Mouse (Mus musculus) heart, adult 2 months (tissue): Measurements from ENCODE around the gene Ces2a. TPM values are rescaled to one million over a fixed set of nuclear protein-coding genes. Genes with fewer than 3 reads are reported as not detected.

Experiments used
- DNase-seq, 2 experiments: peaks; one replicate each; pipeline ENCODE4 v3.0.0; 2021
- H3K27ac ChIP-seq: fragments of 200-600 bp; 2 replicates; pipeline ENCODE4 v1.8.1; 2022
- H3K27me3 ChIP-seq: fragments of 200-500 bp; 2 replicates; pipeline ENCODE4 v1.6.1; 2012; ENCODE audit warnings: mild to moderate bottlenecking, low read length, inconsistent platforms, mixed read lengths; ENCODE audit not compliant: control insufficient read depth, insufficient read depth
- H3K36me3 ChIP-seq: fragments of 200-500 bp; 2 replicates; pipeline ENCODE4 v1.6.1; 2012; ENCODE audit warnings: low read length, inconsistent platforms; ENCODE audit not compliant: control insufficient read depth, insufficient read depth
- H3K4me1 ChIP-seq: fragments of 200-500 bp; 2 replicates; pipeline ENCODE4 v1.6.1; 2011; ENCODE audit warnings: low read length; ENCODE audit not compliant: control insufficient read depth, insufficient read depth
- H3K4me3 ChIP-seq: fragments of 200-600 bp; 2 replicates; pipeline ENCODE4 v1.8.1; 2022
- H3K79me2 ChIP-seq: fragments of 200-500 bp; replicated peaks from 2 replicates; pipeline ENCODE4 v1.6.1; 2012; ENCODE audit warnings: mild to moderate bottlenecking, inconsistent platforms, low read length, moderate library complexity, mixed read lengths; ENCODE audit not compliant: control insufficient read depth, insufficient read depth
- H3K9ac ChIP-seq: fragments of 200-500 bp; 2 replicates; pipeline ENCODE4 v1.6.1; 2012; ENCODE audit warnings: low read depth, mild to moderate bottlenecking, control low read depth, inconsistent platforms, low read length, mixed read lengths
- CTCF ChIP-seq: fragments of 200-600 bp; IDR thresholded peaks from 2 replicates; pipeline ENCODE4 v1.8.1; 2022; ENCODE audit warnings: antibody characterized with exemption, mild to moderate bottlenecking, moderate library complexity
- EP300 ChIP-seq: fragments of 200-500 bp; IDR thresholded peaks from 2 replicates; pipeline ENCODE4 v1.6.1; 2011; ENCODE audit warnings: low read depth, low read length, control low read depth; ENCODE audit not compliant: insufficient read depth
- POLR2A ChIP-seq: fragments of 200-500 bp; IDR thresholded peaks from 2 replicates; pipeline ENCODE4 v1.6.1; 2011; ENCODE audit warnings: mild to moderate bottlenecking, low read depth, low read length, control low read depth; ENCODE audit not compliant: insufficient read depth
- WGBS: fragments of 180-500 bp; shearing (Covaris S2); methylation state at CpG from one replicate; pipeline ENCODE4 v1.1.7; 2018; 5-methylcytosine and 5-hydroxymethylcytosine counted together
- intact Hi-C: fragments of 180-260 bp; cut with DNase I; formaldehyde crosslinking; loops from one replicate; pipeline ENCODE4 v1.15.1; 2025
- polyA plus RNA-seq: library from polyadenylated mRNA; depleted of rRNA; stranded (reverse); fragments of >200 nt; gene quantifications from 2 replicates; pipeline ENCODE4 v1.2.3, GENCODE M21; 2012
- total RNA-seq, 2 experiments: library from RNA; stranded (reverse); gene quantifications; 2 replicates each; pipeline ENCODE4 v1.2.3; 2021

Gene Ces2a
- total and polyA plus RNA-seq, 3 experiments, result not detected

DNA sequence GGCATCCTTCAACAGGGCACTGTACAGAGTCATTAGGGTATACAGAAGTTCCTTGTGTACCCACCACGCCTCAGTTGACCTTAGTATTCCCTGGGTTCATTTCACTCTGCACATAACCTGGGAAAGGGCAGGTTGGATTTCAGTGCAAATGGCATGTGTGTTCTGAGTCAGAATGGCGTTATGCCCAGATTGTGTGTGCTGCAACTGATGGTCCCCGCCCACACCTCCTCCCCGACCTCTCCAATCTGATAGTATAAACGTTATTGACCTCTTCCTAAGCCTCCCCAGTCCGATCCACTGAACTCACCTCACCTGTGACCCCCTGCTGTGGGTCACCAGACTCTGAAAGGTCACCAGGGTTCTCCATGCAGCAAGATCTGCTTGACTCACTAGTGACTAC lies 1.8 kb upstream of the Ces2a start:
- Histone ChIP-seq H3K4me3 (no peak overlapping the region), H3K4me1 (no peaks in the 10 kb centered on the region), H3K27me3 (no peaks in the 10 kb centered on the region), H3K27ac (no peak overlapping the region), H3K9ac (no peak overlapping the region), H3K79me2 (no peaks in the 10 kb centered on the region), H3K36me3 (no peaks in the 10 kb centered on the region)
- intact Hi-C loops, result no loop called here
- 48% methylated on average over 6 of the region's 6 CpGs for WGBS
- DNase-seq, result no peak
- no peak for TF ChIP-seq CTCF
- no peak for TF ChIP-seq POLR2A
- no peak for TF ChIP-seq EP300

DNA sequence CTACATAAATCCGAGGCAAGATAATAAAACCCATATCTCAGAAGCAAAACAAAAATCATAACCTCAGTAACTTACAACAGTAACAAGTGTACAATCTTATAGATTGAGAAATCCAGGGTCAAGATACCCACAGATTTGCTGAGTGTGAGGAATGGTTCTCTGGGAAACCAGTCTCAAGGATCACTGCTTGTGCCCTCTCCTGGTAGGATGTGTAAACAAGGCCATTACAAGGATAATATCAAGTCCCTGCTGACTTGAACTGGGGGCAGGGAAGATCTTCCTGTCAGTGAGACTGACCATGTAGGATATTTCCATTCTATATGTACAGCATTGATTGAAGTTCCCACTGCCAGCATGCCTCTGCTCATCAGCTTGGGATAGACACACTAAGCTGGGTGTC lies 8.2 kb downstream of the Ces2a start:
- WGBS, result 78% methylated on average over 1 of the region's 1 CpGs
- intact Hi-C loops, result no loop called here
- no peak for DNase-seq
- H3K36me3 ChIP-seq, result no peaks in the 10 kb centered on the region
- no peak overlapping the region for H3K4me3 ChIP-seq
- no peaks in the 10 kb centered on the region for H3K79me2 ChIP-seq
- H3K27ac ChIP-seq, result no peak overlapping the region
- no peaks in the 10 kb centered on the region for H3K27me3 ChIP-seq
- no peak for TF ChIP-seq EP300
- TF ChIP-seq CTCF, result 0 out of 2 replicates have a peak, but pooled peaks have one; percentile 3
- no peak overlapping the region for H3K9ac ChIP-seq
- H3K4me1 ChIP-seq, result no peaks in the 10 kb centered on the region

DNA sequence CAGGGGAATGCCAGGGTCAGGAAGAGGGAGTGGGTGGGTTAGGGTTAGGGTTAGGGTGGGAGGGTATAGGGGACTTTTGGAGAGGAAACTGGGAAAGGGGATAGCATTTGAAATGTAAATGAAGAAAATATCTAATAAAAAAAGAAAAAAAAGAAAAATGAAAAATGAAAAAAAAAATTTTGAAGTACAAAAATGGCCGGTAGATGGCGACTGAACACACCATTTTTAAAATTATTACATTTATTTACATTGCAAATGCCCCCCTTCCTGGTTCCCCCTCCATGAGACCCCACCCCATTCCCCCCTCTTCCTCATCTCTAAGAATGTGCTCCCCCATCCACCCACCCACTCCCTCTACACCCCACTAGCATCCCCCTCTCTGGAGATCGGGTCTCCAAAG lies 9.6 kb downstream of the Ces2a start:
- Histone ChIP-seq H3K9ac (no peak overlapping the region), H3K36me3 (no peaks in the 10 kb centered on the region), H3K79me2 (no peaks in the 10 kb centered on the region), H3K27me3 (no peaks in the 10 kb centered on the region), H3K4me3 (no peak overlapping the region), H3K4me1 (no peaks in the 10 kb centered on the region), H3K27ac (no peak overlapping the region)
- TF ChIP-seq EP300 (no peak), POLR2A (no peak), CTCF (peak; percentile 38)
- WGBS, result 75% methylated on average over 3 of the region's 3 CpGs
- DNase-seq, result no peak
- intact Hi-C loops, result no loop called here

DNA sequence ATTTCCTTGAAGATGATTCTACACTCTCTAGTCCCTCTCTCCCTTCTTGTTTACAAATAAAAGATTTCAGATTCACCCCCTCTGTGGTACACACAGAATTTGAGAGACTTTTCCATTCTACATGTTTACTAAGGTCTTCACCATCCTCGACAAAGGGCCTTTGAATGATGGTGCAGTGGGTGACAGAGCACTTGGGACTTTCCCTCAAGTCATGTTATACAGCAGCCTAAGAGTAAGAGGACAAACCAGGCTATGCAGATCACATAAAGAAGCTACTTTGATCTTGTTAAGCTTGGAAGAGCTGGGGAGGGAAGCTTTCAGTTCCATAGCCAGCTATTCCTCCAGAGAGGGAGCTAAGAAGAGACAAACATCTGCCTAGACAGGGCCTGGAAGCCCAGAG lies 19.0 kb downstream of the Ces2a start:
- H3K27ac ChIP-seq, result no peak overlapping the region
- H3K4me3 ChIP-seq, result no peak overlapping the region
- no peak for DNase-seq
- WGBS, result 61% methylated on average over 1 of the region's 1 CpGs
- no peaks in the 10 kb centered on the region for H3K4me1 ChIP-seq
- intact Hi-C loops, result no loop called here
- H3K9ac ChIP-seq, result no peak overlapping the region
- TF ChIP-seq CTCF, result no peak
- TF ChIP-seq POLR2A, result no peak
- H3K27me3 ChIP-seq, result no peaks in the 10 kb centered on the region
- no peaks in the 10 kb centered on the region for H3K36me3 ChIP-seq
- no peaks in the 10 kb centered on the region for H3K79me2 ChIP-seq

DNA sequence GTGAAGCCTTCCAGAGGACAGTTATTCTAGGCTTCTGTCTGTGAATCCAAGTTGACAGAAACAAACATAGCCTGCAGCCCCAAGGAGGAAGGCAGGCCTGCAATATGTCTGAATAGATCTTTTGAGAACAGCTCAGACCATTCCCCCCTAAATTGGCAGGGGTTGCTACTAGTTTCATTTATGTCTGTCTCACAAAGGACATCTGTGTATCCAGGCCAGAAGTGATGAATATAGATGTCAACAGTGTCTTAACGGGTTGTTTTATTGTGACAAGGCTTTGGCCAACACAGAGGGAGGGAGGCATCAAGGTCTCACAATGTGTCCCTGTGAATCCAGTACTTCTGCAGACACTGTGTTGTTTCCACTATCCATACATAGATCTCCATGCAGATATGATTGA lies 23.8 kb downstream of the Ces2a start:
- no peak overlapping the region for H3K4me3 ChIP-seq
- WGBS, result 29% methylated on average over 1 of the region's 1 CpGs
- DNase-seq, result no peak
- no peaks in the 10 kb centered on the region for H3K4me1 ChIP-seq
- TF ChIP-seq POLR2A, result no peak
- no peak for TF ChIP-seq CTCF
- TF ChIP-seq EP300, result no peak
- intact Hi-C loops, result no loop called here
- no peaks in the 10 kb centered on the region for H3K27me3 ChIP-seq
- no peaks in the 10 kb centered on the region for H3K36me3 ChIP-seq
- no peak overlapping the region for H3K27ac ChIP-seq
- H3K9ac ChIP-seq, result no peak overlapping the region
- H3K79me2 ChIP-seq, result no peaks in the 10 kb centered on the region

DNA sequence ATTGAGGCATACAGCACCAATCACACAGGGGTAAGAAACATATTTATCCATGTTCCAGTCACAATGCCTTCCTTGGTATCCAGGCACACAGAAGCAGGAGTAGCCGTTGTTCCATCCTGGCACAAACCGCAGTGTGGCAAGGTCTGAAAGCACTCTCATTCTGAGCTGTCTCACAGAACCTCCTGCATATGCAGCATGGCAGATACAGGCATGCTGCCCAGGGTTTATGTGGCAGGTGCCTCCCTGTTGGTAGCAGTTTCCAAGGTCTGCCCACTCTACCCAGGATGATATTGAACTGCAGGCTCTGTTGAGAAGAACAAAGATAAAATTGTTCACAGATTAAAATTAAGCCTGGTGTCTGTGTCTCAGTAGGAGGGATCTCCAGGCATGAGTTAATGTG lies 24.4 kb downstream of the Ces2a start:
- no peaks in the 10 kb centered on the region for H3K79me2 ChIP-seq
- H3K27ac ChIP-seq, result no peak overlapping the region
- no peak overlapping the region for H3K4me3 ChIP-seq
- no peak for DNase-seq
- H3K27me3 ChIP-seq, result no peaks in the 10 kb centered on the region
- H3K36me3 ChIP-seq, result no peaks in the 10 kb centered on the region
- intact Hi-C loops, result no loop called here
- TF ChIP-seq CTCF, result no peak
- no peak for TF ChIP-seq POLR2A
- no peak for TF ChIP-seq EP300
- no peaks in the 10 kb centered on the region for H3K4me1 ChIP-seq
- no peak overlapping the region for H3K9ac ChIP-seq
- WGBS, result 88% methylated on average over 2 of the region's 2 CpGs

DNA sequence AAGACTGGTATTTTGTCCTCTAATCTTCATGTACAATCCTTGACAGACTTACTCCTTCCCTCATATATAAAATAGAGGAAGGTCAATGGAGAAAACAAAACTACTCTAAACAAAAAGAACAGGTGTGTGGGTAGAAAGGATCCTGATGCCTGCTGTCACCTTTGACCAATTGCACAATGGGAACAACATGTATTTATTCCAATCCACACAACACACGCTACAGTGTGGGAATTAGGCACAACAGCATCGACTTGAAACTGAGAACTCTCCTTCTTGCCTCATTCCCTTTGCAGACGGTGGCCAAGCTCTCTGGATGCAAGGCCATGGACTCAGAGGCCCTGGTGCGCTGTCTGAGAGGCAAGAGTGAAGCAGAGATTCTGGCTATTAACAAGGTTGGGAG lies 27.3 kb downstream of the Ces2a start:
- no peak for DNase-seq
- Histone ChIP-seq H3K27ac (no peak overlapping the region), H3K79me2 (no peaks in the 10 kb centered on the region), H3K27me3 (no peaks in the 10 kb centered on the region), H3K36me3 (no peaks in the 10 kb centered on the region), H3K4me3 (no peak overlapping the region), H3K4me1 (no peaks in the 10 kb centered on the region), H3K9ac (no peak overlapping the region)
- no peak for TF ChIP-seq CTCF
- no peak for TF ChIP-seq POLR2A
- no peak for TF ChIP-seq EP300
- 71% methylated on average over 4 of the region's 4 CpGs for WGBS
- intact Hi-C loops, result no loop called here
